Mouse (Mus musculus): ENCODE results near the gene Kcnt2. TPM values are rescaled to one million over a fixed set of nuclear protein-coding genes. Genes with fewer than 3 reads are reported as not detected.

Kcnt2 gene
- polyA plus RNA-seq, 1 experiment from 2014 or later, result 0.49 TPM

GRCm38 (mm10) chr1:140381093-140381492 lies 135.1 kb downstream of the Kcnt2 start:
- Histone ChIP-seq H3K27ac (ENCODE audit: low read depth, low read length) (no peak overlapping the region), H3K9me3 (ENCODE audit: control insufficient read depth, low read length) (no peaks in the 10 kb centered on the region), H3K4me2 (no peak overlapping the region), H3K9ac (ENCODE audit: low read depth, low read length) (no peak overlapping the region), H3K36me3 (ENCODE audit: control insufficient read depth, insufficient read depth, low read length) (no peaks in the 10 kb centered on the region), H3K4me1 (replicated peaks; ENCODE audit: control insufficient read depth, insufficient read depth, low read length) (no peaks in the 10 kb centered on the region), H3K4me3 (ENCODE audit: low read depth, low read length) (no peak overlapping the region), H3K27me3 (replicated peaks; ENCODE audit: control insufficient read depth, insufficient read depth, low read length) (no peaks in the 10 kb centered on the region)
- WGBS, result 94% methylated on average over 3 of the region's 3 CpGs
- ATAC-seq (replicated peaks; ENCODE audit: low FRiP score), result no peak
- no peak for DNase-seq (ENCODE audit: low spot score)

- Histone ChIP-seq H3K27ac (ENCODE audit: low read depth, low read length) (no peak overlapping the region), H3K4me1 (replicated peaks; ENCODE audit: control insufficient read depth, insufficient read depth, low read length) (no peaks in the 10 kb centered on the region), H3K9ac (ENCODE audit: low read depth, low read length) (no peak overlapping the region), H3K27me3 (replicated peaks; ENCODE audit: control insufficient read depth, insufficient read depth, low read length) (no peaks in the 10 kb centered on the region), H3K9me3 (ENCODE audit: control insufficient read depth, low read length) (no peaks in the 10 kb centered on the region), H3K36me3 (ENCODE audit: control insufficient read depth, insufficient read depth, low read length) (no peaks in the 10 kb centered on the region), H3K4me3 (ENCODE audit: low read depth, low read length) (no peak overlapping the region), H3K4me2 (no peak overlapping the region)
- ATAC-seq (replicated peaks; ENCODE audit: low FRiP score) (no peak), DNase-seq (ENCODE audit: low spot score) (no peak)
- 93% methylated on average over 4 of the region's 4 CpGs for WGBS
These were observed 144.3 kb downstream of the Kcnt2 start for GRCm38 (mm10) chr1:140390301-140390700.

- Histone ChIP-seq H3K4me1 (replicated peaks; ENCODE audit: control insufficient read depth, insufficient read depth, low read length) (no peaks in the 10 kb centered on the region), H3K4me3 (ENCODE audit: low read depth, low read length) (no peak overlapping the region), H3K9me3 (ENCODE audit: control insufficient read depth, low read length) (no peaks in the 10 kb centered on the region), H3K36me3 (ENCODE audit: control insufficient read depth, insufficient read depth, low read length) (no peaks in the 10 kb centered on the region), H3K27me3 (replicated peaks; ENCODE audit: control insufficient read depth, insufficient read depth, low read length) (no peaks in the 10 kb centered on the region), H3K9ac (ENCODE audit: low read depth, low read length) (no peak overlapping the region), H3K4me2 (no peak overlapping the region), H3K27ac (ENCODE audit: low read depth, low read length) (no peak overlapping the region)
- ATAC-seq (replicated peaks; ENCODE audit: low FRiP score) (no peak), DNase-seq (ENCODE audit: low spot score) (no peak)
These were observed 151.8 kb downstream of the Kcnt2 start for GRCm38 (mm10) chr1:140397756-140398155.

- Histone ChIP-seq H3K4me1 (replicated peaks; ENCODE audit: control insufficient read depth, insufficient read depth, low read length) (no peaks in the 10 kb centered on the region), H3K4me2 (no peak overlapping the region), H3K36me3 (ENCODE audit: control insufficient read depth, insufficient read depth, low read length) (no peaks in the 10 kb centered on the region), H3K9me3 (ENCODE audit: control insufficient read depth, low read length) (no peaks in the 10 kb centered on the region), H3K9ac (ENCODE audit: low read depth, low read length) (no peak overlapping the region), H3K27ac (ENCODE audit: low read depth, low read length) (no peak overlapping the region), H3K27me3 (replicated peaks; ENCODE audit: control insufficient read depth, insufficient read depth, low read length) (no peaks in the 10 kb centered on the region), H3K4me3 (ENCODE audit: low read depth, low read length) (no peak overlapping the region)
- 78% methylated on average over 4 of the region's 4 CpGs for WGBS
- ATAC-seq (replicated peaks; ENCODE audit: low FRiP score) (no peak), DNase-seq (ENCODE audit: low spot score) (no peak)
These were observed 160.8 kb downstream of the Kcnt2 start for GRCm38 (mm10) chr1:140406631-140407288.

GRCm38 (mm10) chr1:140415761-140416160 lies 169.8 kb downstream of the Kcnt2 start:
- H3K9ac ChIP-seq (ENCODE audit: low read depth, low read length), result no peak overlapping the region
- no peak for DNase-seq (ENCODE audit: low spot score)
- no peak overlapping the region for H3K4me2 ChIP-seq
- H3K4me1 ChIP-seq (replicated peaks; ENCODE audit: control insufficient read depth, insufficient read depth, low read length), result no peaks in the 10 kb centered on the region
- WGBS, result 46% methylated on average over 1 of the region's 1 CpGs
- H3K27me3 ChIP-seq (replicated peaks; ENCODE audit: control insufficient read depth, insufficient read depth, low read length), result no peaks in the 10 kb centered on the region
- H3K9me3 ChIP-seq (ENCODE audit: control insufficient read depth, low read length), result no peaks in the 10 kb centered on the region
- no peaks in the 10 kb centered on the region for H3K36me3 ChIP-seq (ENCODE audit: control insufficient read depth, insufficient read depth, low read length)
- H3K27ac ChIP-seq (ENCODE audit: low read depth, low read length), result no peak overlapping the region
- no peak overlapping the region for H3K4me3 ChIP-seq (ENCODE audit: low read depth, low read length)
- ATAC-seq (replicated peaks; ENCODE audit: low FRiP score), result no peak

- H3K4me3 ChIP-seq (ENCODE audit: low read depth, low read length), result no peak overlapping the region
- no peaks in the 10 kb centered on the region for H3K27me3 ChIP-seq (replicated peaks; ENCODE audit: control insufficient read depth, insufficient read depth, low read length)
- no peak overlapping the region for H3K9ac ChIP-seq (ENCODE audit: low read depth, low read length)
- DNase-seq (ENCODE audit: low spot score), result no peak
- H3K4me1 ChIP-seq (replicated peaks; ENCODE audit: control insufficient read depth, insufficient read depth, low read length), result no peaks in the 10 kb centered on the region
- H3K4me2 ChIP-seq, result no peak overlapping the region
- no peaks in the 10 kb centered on the region for H3K36me3 ChIP-seq (ENCODE audit: control insufficient read depth, insufficient read depth, low read length)
- H3K27ac ChIP-seq (ENCODE audit: low read depth, low read length), result no peak overlapping the region
- H3K9me3 ChIP-seq (ENCODE audit: control insufficient read depth, low read length), result no peaks in the 10 kb centered on the region
- no peak for ATAC-seq (replicated peaks; ENCODE audit: low FRiP score)
These were observed 177.0 kb downstream of the Kcnt2 start for GRCm38 (mm10) chr1:140422954-140423353.

GRCm38 (mm10) chr1:140429284-140429850 lies 183.4 kb downstream of the Kcnt2 start:
- H3K4me1 ChIP-seq (replicated peaks; ENCODE audit: control insufficient read depth, insufficient read depth, low read length), result no peaks in the 10 kb centered on the region
- WGBS, result 52% methylated on average over 2 of the region's 2 CpGs
- no peak overlapping the region for H3K4me2 ChIP-seq
- H3K36me3 ChIP-seq (ENCODE audit: control insufficient read depth, insufficient read depth, low read length), result no peaks in the 10 kb centered on the region
- H3K9ac ChIP-seq (ENCODE audit: low read depth, low read length), result no peak overlapping the region
- H3K27ac ChIP-seq (ENCODE audit: low read depth, low read length), result no peak overlapping the region
- no peaks in the 10 kb centered on the region for H3K27me3 ChIP-seq (replicated peaks; ENCODE audit: control insufficient read depth, insufficient read depth, low read length)
- DNase-seq (ENCODE audit: low spot score) (no peak), ATAC-seq (replicated peaks; ENCODE audit: low FRiP score) (no peak)
- no peaks in the 10 kb centered on the region for H3K9me3 ChIP-seq (ENCODE audit: control insufficient read depth, low read length)
- H3K4me3 ChIP-seq (ENCODE audit: low read depth, low read length), result no peak overlapping the region

- no peak; the same call in 1 of the 2 replicates for ATAC-seq (replicated peaks; ENCODE audit: low FRiP score)
- no peak overlapping the region for H3K9ac ChIP-seq (ENCODE audit: low read depth, low read length)
These were observed 186.1 kb downstream of the Kcnt2 start for GRCm38 (mm10) chr1:140432039-140432438.

GRCm38 (mm10) chr1:140434791-140435190 lies 188.8 kb downstream of the Kcnt2 start:
- Histone ChIP-seq H3K9me3 (ENCODE audit: control insufficient read depth, low read length) (no peaks in the 10 kb centered on the region), H3K27ac (ENCODE audit: low read depth, low read length) (no peak overlapping the region), H3K4me3 (ENCODE audit: low read depth, low read length) (no peak overlapping the region), H3K4me1 (replicated peaks; ENCODE audit: control insufficient read depth, insufficient read depth, low read length) (no peaks in the 10 kb centered on the region), H3K36me3 (ENCODE audit: control insufficient read depth, insufficient read depth, low read length) (no peaks in the 10 kb centered on the region), H3K9ac (ENCODE audit: low read depth, low read length) (no peak overlapping the region), H3K4me2 (no peak overlapping the region), H3K27me3 (replicated peaks; ENCODE audit: control insufficient read depth, insufficient read depth, low read length) (no peaks in the 10 kb centered on the region)
- ATAC-seq (replicated peaks; ENCODE audit: low FRiP score) (no peak), DNase-seq (ENCODE audit: low spot score) (no peak)
- 73% methylated on average over 2 of the region's 2 CpGs for WGBS

More at GRCm38 (mm10) chr1:140432039-140432438, 186.1 kb downstream of the Kcnt2 start:
- Histone ChIP-seq H3K36me3 (ENCODE audit: control insufficient read depth, insufficient read depth, low read length) (no peaks in the 10 kb centered on the region), H3K4me2 (no peak overlapping the region), H3K27me3 (replicated peaks; ENCODE audit: control insufficient read depth, insufficient read depth, low read length) (no peaks in the 10 kb centered on the region), H3K4me1 (replicated peaks; ENCODE audit: control insufficient read depth, insufficient read depth, low read length) (no peaks in the 10 kb centered on the region), H3K9me3 (ENCODE audit: control insufficient read depth, low read length) (no peaks in the 10 kb centered on the region), H3K4me3 (ENCODE audit: low read depth, low read length) (no peak overlapping the region), H3K27ac (ENCODE audit: low read depth, low read length) (no peak overlapping the region)
- DNase-seq (ENCODE audit: low spot score), result no peak
- WGBS, result 36% methylated on average over 1 of the region's 1 CpGs
